Mouse (Mus musculus) lung, adult 2 months (tissue): ENCODE measurements at regions not wholly inside any gene's neighbourhood (a gene's known extent, or its start where the extent isn't known, plus 50 kb on each side); places are given as distances from the start of the nearest gene placed in this dataset.

Experiments
- CTCF ChIP-seq: fragments of 200-500 bp; IDR thresholded peaks from 2 replicates; pipeline ENCODE4 v1.5.1; 2011; ENCODE audit warnings: mild to moderate bottlenecking, low read length, control low read depth; ENCODE audit not compliant: insufficient read depth
- POLR2A ChIP-seq: fragments of 200-500 bp; IDR thresholded peaks from 2 replicates; pipeline ENCODE4 v1.6.1; 2011; ENCODE audit warnings: low read depth, mild to moderate bottlenecking, control low read depth, low read length, borderline replicate concordance; ENCODE audit errors: extremely low read depth

GRCm38 (mm10) chr9:67121691-67122090, 72.5 kb upstream of the Tpm1 start:
- TF ChIP-seq CTCF (no peak), POLR2A (no peak)
